Mouse (Mus musculus): ENCODE data around the gene Tmem39a. TPM values are rescaled to one million over a fixed set of nuclear protein-coding genes. Genes with fewer than 3 reads are reported as not detected.

Tmem39a gene
- 50.6 TPM for total RNA-seq (2023)

DNA sequence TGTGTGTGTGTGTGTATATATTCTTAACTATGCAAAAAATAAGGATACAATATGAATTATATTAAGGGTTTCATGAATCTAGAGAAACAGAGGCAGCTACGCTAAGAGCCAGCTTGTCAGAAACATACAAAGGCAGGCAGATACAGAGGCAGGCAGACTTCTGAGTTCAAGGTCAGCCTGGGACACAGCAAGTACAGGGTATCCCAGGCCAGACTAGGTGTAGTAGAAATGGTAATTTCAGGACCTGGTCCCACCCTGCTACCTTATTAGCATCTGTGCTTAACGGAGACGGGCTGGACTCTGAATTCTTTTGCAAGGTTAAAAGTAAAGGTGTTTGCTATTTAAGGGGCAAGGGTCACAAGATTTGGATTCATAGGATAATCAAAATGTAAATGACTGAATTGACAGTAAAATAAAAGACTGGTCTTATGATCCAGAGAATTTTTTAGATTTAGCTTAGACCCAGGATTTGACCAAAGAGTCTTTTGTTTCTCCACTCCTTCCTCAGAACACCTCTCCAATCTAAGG is at the start of gene Tmem39a:
TSS of gene Tmem39a (plus strand) at position 478 of the 528 bp plus-strand sequence.

DNA sequence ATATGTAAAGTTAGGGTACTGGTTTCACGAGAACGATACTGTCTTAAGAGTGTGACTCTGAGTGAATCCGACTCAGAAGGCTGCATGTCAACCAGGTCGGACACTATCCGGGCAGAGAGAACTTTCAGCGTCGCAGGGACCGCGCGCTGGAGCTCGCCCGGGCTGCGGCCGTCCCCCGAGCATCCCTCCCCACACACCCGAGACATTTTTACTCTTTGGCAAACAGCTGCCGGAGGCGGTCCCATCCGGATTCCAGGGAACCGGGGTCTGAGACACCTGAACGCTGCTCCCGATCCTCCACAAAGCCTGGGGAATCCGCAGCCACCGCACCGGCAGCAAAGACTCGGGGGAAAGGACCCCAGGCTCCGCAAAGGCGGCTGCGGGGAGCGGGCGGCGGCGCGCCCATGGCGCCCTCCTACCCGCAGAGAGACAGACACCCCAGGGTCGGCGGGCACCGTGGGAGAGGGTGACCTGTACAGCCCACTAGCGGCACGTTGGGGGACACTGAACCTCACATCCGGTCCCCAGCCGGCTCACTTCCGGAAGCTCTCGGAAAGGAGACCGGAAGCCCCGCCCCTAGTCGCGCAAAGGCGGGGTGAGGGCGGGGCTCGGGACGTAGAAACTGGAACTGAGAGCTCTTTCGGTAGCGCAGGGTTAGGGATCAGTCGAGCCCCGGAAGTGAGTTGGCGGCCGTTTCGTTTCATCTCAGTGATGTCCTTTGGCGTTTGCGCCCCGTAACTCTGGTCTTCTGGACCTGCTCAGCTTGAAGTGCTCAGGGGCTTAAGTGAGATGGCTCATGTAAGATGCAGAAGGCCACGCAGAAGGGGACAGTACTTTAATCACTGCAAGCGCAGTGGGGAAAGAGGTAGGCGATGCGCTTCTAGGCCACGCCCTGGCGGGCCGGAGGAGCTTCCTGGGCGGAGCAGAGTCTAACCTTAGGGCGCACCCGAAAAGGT is 36.1 kb upstream of the Tmem39a start, which contains the start of gene Timmdc1:
TSS of gene Timmdc1 (minus strand) at position 535 of the 956 bp plus-strand sequence.

DNA sequence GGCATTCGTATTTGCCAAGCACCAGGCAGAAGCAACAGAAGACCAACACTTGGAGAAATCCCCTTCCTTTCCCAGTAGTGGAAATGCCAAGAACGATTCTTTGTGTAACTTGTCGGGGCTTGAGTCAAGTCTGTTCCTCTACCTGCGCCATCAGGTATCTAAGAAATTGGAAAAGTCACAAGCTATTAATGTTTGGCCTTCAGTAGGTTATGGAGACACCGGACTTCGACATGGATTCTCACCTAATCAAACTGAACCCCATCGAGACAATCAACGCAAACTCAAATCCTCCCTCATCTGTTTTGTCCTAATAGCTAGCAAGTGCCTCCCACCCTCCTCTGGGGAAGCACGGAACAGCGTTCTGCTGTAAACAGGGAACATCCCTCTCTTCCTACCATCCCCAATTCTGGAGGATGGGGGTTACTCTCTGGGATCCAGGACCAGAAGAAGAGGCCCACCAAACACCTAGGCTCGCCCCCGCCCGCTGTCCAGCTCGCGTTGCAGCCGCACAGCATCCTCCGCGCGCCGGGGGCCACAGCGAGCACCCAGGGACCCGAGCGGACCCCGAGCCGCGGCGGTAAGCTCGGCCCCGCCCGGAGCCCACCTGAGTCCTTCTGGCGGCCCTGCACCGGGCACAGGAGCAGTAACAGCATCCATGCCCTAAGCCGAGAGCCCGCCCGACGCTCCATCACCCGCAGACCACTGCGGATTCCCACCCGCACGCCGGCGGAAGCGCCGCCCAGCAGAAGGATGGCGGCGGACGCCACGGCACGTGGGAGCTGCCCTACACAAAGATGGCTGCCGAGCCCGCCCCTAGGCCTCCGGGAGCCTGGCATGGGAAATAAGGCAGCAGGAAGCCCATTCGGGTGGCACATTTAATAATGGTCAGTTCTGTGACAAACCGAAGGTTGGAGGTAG is 8.8 kb upstream of the Tmem39a start, which contains the start of gene Poglut1:
TSS of gene Poglut1 (minus strand) at position 780 of the 918 bp plus-strand sequence.

Other genes with a start within 250 kb of the Tmem39a start
- gene Maats1, start 216.6 kb upstream of the Tmem39a start, total RNA-seq (2023): not detected
- 66.4 TPM for gene Cox17, start 211.7 kb upstream of the Tmem39a start, total RNA-seq (2023)
- gene Gm21987, start 211.7 kb upstream of the Tmem39a start, total RNA-seq (2023): not detected
- gene Popdc2, start 196.5 kb upstream of the Tmem39a start, total RNA-seq (2023): not detected
- gene Pla1a, start 125.6 kb upstream of the Tmem39a start, total RNA-seq (2023): not detected
- 22.1 TPM for gene Adprh, start 106.0 kb upstream of the Tmem39a start, total RNA-seq (2023)
- 1.8 TPM for gene Cd80, start 103.1 kb upstream of the Tmem39a start, total RNA-seq (2023)
- 14.4 TPM for gene Timmdc1, start 36.0 kb upstream of the Tmem39a start, total RNA-seq (2023)
- gene Poglut1, start 8.4 kb upstream of the Tmem39a start, total RNA-seq (2023): 22.0 TPM
- 9.8 TPM for gene Arhgap31, start 154.6 kb downstream of the Tmem39a start, total RNA-seq (2023)
- 0.86 TPM for gene B4galt4, start 183.6 kb downstream of the Tmem39a start, total RNA-seq (2023)
- gene Upk1b, start 241.6 kb downstream of the Tmem39a start, total RNA-seq (2023): not detected